Mouse (Mus musculus): ENCODE measurements around the gene 2310061I04Rik.

DNA sequence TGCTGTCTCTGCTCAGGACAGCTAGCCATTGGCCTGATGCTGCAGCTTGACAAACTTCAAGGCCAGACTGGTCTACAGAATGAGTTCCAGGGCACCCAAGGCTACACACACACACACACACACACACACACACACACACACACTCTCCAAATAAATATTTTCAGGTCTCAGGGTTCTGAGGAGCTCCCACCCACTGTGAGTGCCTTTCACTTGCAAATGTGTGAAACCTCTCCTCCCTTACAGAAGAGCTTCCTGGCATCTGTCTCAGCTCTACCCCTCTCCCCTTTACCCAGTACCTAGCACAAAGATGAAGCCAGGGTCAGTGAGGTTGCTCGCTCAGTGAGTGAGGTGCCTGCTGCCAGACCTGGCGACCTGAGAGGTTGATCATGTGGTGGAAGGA is 41.9 kb upstream of the 2310061I04Rik start:
- TF ChIP-seq CTCF (conservative IDR thresholded peaks at IDR 0.05; ENCODE audit: insufficient read depth, insufficient read length, low read depth, low read length) (no peak), POLR2A (IDR thresholded peaks at IDR 0.05; ENCODE audit: low read depth, low read length) (no peak)

Measured in kidney, adult 2 months (tissue).